Mouse (Mus musculus) kidney, adult 2 months (tissue): ENCODE measurements around the gene St3gal3.

Experiments used
- CTCF ChIP-seq: fragments of 200-500 bp; conservative IDR thresholded peaks from 2 replicates; pipeline ENCODE4 v1.5.1; 2011; ENCODE audit warnings: low read depth, mild to moderate bottlenecking, control low read depth, low read length, moderate library complexity, mixed read lengths; ENCODE audit not compliant: insufficient read depth, insufficient read length
- POLR2A ChIP-seq: fragments of 200-500 bp; IDR thresholded peaks from one replicate; pipeline ENCODE4 v1.6.1; 2011; ENCODE audit warnings: low read depth, low read length, control low read depth

- no peak for TF ChIP-seq POLR2A
- TF ChIP-seq CTCF, result no peak
Measured at GRCm38 (mm10) chr4:117904094-117904493, 230.6 kb downstream of the St3gal3 start.
